Mouse (Mus musculus) liver, embryonic 14.5 days (tissue): ENCODE results near the gene Lpar5.

Experiments used
- CTCF ChIP-seq: IDR thresholded peaks from 2 replicates; pipeline ENCODE4 v1.5.1; 2016; ENCODE audit warnings: antibody characterized with exemption, low read depth, control low read depth
- EP300 ChIP-seq: IDR thresholded peaks from 2 replicates; pipeline ENCODE4 v1.6.1; 2016; ENCODE audit warnings: antibody characterized with exemption, low read depth

GRCm38 (mm10) chr6:125095391-125096278, 27.9 kb downstream of the Lpar5 start, which contains the start of gene Chd4:
- TF ChIP-seq CTCF: no peak
- TF ChIP-seq EP300: no peak
